Mouse (Mus musculus) bone marrow, adult 2 months (tissue): ENCODE results near the gene Mdk. TPM values are rescaled to one million over a fixed set of nuclear protein-coding genes. Genes with fewer than 3 reads are reported as not detected.

ENCODE experiments used
- H3K27ac ChIP-seq: fragments of 200-500 bp; 2 replicates; pipeline ENCODE4 v1.5.1; 2012; ENCODE audit warnings: low read depth, mild to moderate bottlenecking, control low read depth, inconsistent platforms, low read length; ENCODE audit not compliant: control insufficient read depth, poor library complexity, insufficient read depth
- H3K4me1 ChIP-seq: fragments of 200-500 bp; 2 replicates; pipeline ENCODE4 v1.6.1; 2011; ENCODE audit warnings: low read length; ENCODE audit not compliant: control insufficient read depth, insufficient read depth
- H3K4me3 ChIP-seq: fragments of 200-500 bp; replicated peaks from 2 replicates; pipeline ENCODE3; 2011; ENCODE audit warnings: mild to moderate bottlenecking, low read depth, low read length, control low read depth; ENCODE audit not compliant: control insufficient read depth
- CTCF ChIP-seq: fragments of 200-500 bp; IDR thresholded peaks from 2 replicates; pipeline ENCODE4 v1.5.1; 2011; ENCODE audit warnings: low read length, control low read depth; ENCODE audit not compliant: control insufficient read depth, insufficient read depth
- POLR2A ChIP-seq: fragments of 200-500 bp; IDR thresholded peaks from 2 replicates; pipeline ENCODE4 v1.6.1; 2011; ENCODE audit warnings: low read depth, mild to moderate bottlenecking, control low read depth, low read length, borderline replicate concordance; ENCODE audit not compliant: control insufficient read depth
- WGBS: fragments of 180-500 bp; shearing (Covaris S2); methylation state at CpG from one replicate; pipeline ENCODE4 v1.1.7; 2018; 5-methylcytosine and 5-hydroxymethylcytosine counted together
- polyA plus RNA-seq: library from polyadenylated mRNA; stranded (reverse); fragments of >200 nt; gene quantifications from 2 replicates; pipeline ENCODE4 v1.2.4, GENCODE M21; 2011; ENCODE audit warnings: low replicate concordance; ENCODE audit not compliant: missing spikeins, insufficient read depth, insufficient read length

Gene Mdk
- polyA plus RNA-seq, 1 experiment, result 18.6 TPM

GRCm38 (mm10) chr2:91932737-91933350 is 747 bp upstream of the Mdk start:
- H3K4me3 ChIP-seq, result no peak overlapping the region
- WGBS, result 47% methylated on average over 6 of the region's 6 CpGs
- TF ChIP-seq POLR2A (no peak), CTCF (no peak)
- no peaks in the 10 kb centered on the region for H3K4me1 ChIP-seq
- no peak overlapping the region for H3K27ac ChIP-seq

- WGBS, result 9% methylated on average over 49 of the region's 50 CpGs
- TF ChIP-seq CTCF (no peak), POLR2A (no peak)
- Histone ChIP-seq H3K4me3 (no peak overlapping the region), H3K4me1 (peaks cover 1% of the 10 kb centered on the region; the same call in 1 of the 2 replicates), H3K27ac (no peak overlapping the region)
Measured at GRCm38 (mm10) chr2:91931328-91932159, 553 bp downstream of the Mdk start.

- no peak overlapping the region for H3K27ac ChIP-seq
- peaks cover 1% of the 10 kb centered on the region; the same call in 1 of the 2 replicates for H3K4me1 ChIP-seq
- TF ChIP-seq CTCF, result no peak
- no peak for TF ChIP-seq POLR2A
- no peak overlapping the region for H3K4me3 ChIP-seq
- 29% methylated on average over 23 of the region's 23 CpGs for WGBS
Measured at GRCm38 (mm10) chr2:91930761-91931291, 1.3 kb downstream of the Mdk start.

GRCm38 (mm10) chr2:91929936-91930335 is 2.2 kb downstream of the Mdk start:
- peaks cover 1% of the 10 kb centered on the region; the same call in 1 of the 2 replicates for H3K4me1 ChIP-seq
- WGBS, result 21% methylated on average over 12 of the region's 12 CpGs
- TF ChIP-seq POLR2A (no peak), CTCF (peak; percentile 76)
- no peak overlapping the region for H3K27ac ChIP-seq
- H3K4me3 ChIP-seq, result no peak overlapping the region

GRCm38 (mm10) chr2:91929455-91929854 is 2.6 kb downstream of the Mdk start:
- Histone ChIP-seq H3K4me3 (no peak overlapping the region), H3K4me1 (peaks cover 1% of the 10 kb centered on the region; the same call in 1 of the 2 replicates), H3K27ac (no peak overlapping the region)
- no peak for TF ChIP-seq CTCF
- TF ChIP-seq POLR2A, result no peak
- 61% methylated on average over 3 of the region's 3 CpGs for WGBS

GRCm38 (mm10) chr2:91928534-91929350 is 3.4 kb downstream of the Mdk start:
- Histone ChIP-seq H3K4me3 (no peak overlapping the region), H3K4me1 (peaks cover 2% of the 10 kb centered on the region; the same call in 1 of the 2 replicates), H3K27ac (no peak overlapping the region)
- 79% methylated on average over 23 of the region's 23 CpGs for WGBS
- no peak for TF ChIP-seq CTCF

- Histone ChIP-seq H3K4me1 (peaks cover 5% of the 10 kb centered on the region; the same call in 1 of the 2 replicates), H3K27ac (no peak overlapping the region), H3K4me3 (no peak overlapping the region)
- TF ChIP-seq POLR2A (no peak), CTCF (peak; percentile 69)
- 42% methylated on average over 34 of the region's 34 CpGs for WGBS
Measured at GRCm38 (mm10) chr2:91927826-91928533, 4.1 kb downstream of the Mdk start.
